Mouse (Mus musculus) embryo, embryonic 10.5 days (tissue): ENCODE data around the gene Zfand4.

ENCODE experiments used
- DNase-seq: peaks from one replicate; pipeline ENCODE4 v3.0.0-alpha.2; 2015; ENCODE audit warnings: low spot score

The Zfand4 gene

GRCm38 (mm10) chr6:116374136-116374535, 110.1 kb downstream of the Zfand4 start:
- no peak for DNase-seq

- no peak for DNase-seq
These were observed 110.6 kb downstream of the Zfand4 start for GRCm38 (mm10) chr6:116374618-116375017.

- DNase-seq: no peak
These were observed 114.9 kb downstream of the Zfand4 start for GRCm38 (mm10) chr6:116378892-116379291.
